ENCODE assay signal across 24 mouse cellular contexts in the genomic region with DNA sequence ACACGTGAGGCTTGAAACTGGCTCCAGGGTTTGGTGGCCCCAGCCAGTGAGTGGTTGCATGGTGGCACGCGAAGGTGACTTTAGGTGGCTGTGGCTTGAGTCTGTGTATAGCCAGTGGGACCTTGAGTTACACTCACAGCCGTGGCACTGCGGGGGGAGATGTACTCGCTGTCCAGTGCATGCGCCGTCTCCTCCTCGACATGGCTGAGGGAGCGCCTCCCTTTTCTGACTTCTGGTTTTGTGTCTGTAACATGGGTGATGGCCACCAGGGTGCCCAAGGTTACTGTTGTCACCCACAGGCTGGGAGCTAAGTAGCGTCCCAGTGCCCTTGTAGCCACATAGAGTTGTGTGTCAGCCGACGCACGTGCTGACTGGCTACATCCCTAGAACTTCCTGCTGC. TPM values are rescaled to one million over a fixed set of nuclear protein-coding genes. Genes with fewer than 3 reads are reported as not detected.
A peak's percentile ranks its signal among the peaks of the same experiment; 100 is the strongest.
DNase-seq lines count a peak whose midpoint lies in the region; ATAC-seq and TF ChIP-seq lines count a peak whose summit lies in the region.
"Had no signal": no experiment of that assay in that cellular context is flagged by ENCODE, and none has a peak within 500 bp of the region (broad histone marks: within the 10 kb centered on the region; RNA-seq: fewer than 3 reads in every experiment).

No protein-coding gene starts in this region.

- H3K27ac ChIP-seq in forebrain, embryonic 10.5 days, result peak overlapping the region; percentile 72
- H3K27ac ChIP-seq in forebrain, embryonic 15.5 days (replicated peaks), result no peak overlapping the region
- peak overlapping the region; percentile 25; the same call in 1 of the 2 replicates for H3K27ac ChIP-seq in hindbrain, embryonic 13.5 days
- no peak overlapping the region for H3K27ac ChIP-seq in hindbrain, embryonic 11.5 days (ENCODE audit: low read depth, low read length)
- no peak overlapping the region for H3K27ac ChIP-seq in testis, adult 2 months (ENCODE audit: control insufficient read depth, insufficient read depth, low read depth, low read length)
- H3K27ac ChIP-seq in kidney, embryonic 16.5 days (ENCODE audit: low read length), result no peak overlapping the region
- H3K27ac ChIP-seq: layer of hippocampus, adult 2 months; limb, embryonic 13.5 days; lung, embryonic 15.5 days; neural tube, embryonic 12.5 days had no signal

- no peak for DNase-seq in forebrain, embryonic 10.5 days (ENCODE audit: extremely low spot score, low spot score)
- DNase-seq in hindbrain, embryonic 11.5 days (ENCODE audit: low spot score), result no peak
- no peak for DNase-seq in testis, postnatal 14 days (ENCODE audit: low spot score)
- no peak for DNase-seq in embryo, embryonic 10.5 days (ENCODE audit: low spot score)
- DNase-seq: adrenal gland, postnatal 14 days; cerebellum, adult 11 months; cerebellum, postnatal 10 days; gastrocnemius, postnatal 10 days; heart, adult 18-20 months; heart, postnatal 10 days; kidney, adult 18-20 months; kidney, postnatal 14 days; layer of hippocampus, postnatal 36 days; lung, postnatal 4 days; thymus, postnatal 4 days had no signal

- no peak for TF ChIP-seq POLR2A in testis, adult 2 months (IDR thresholded peaks at IDR 0.05; ENCODE audit: control insufficient read depth, low read depth, low read length)

- 92% methylated on average over 14 of the region's 14 CpGs for WGBS in forebrain, embryonic 10.5 days
- WGBS in forebrain, embryonic 15.5 days, result 92% methylated on average over 14 of the region's 14 CpGs
- WGBS in hindbrain, embryonic 13.5 days, result 95% methylated on average over 14 of the region's 14 CpGs
- WGBS in hindbrain, embryonic 11.5 days, result 90% methylated on average over 14 of the region's 14 CpGs
- WGBS in kidney, embryonic 16.5 days, result 91% methylated on average over 14 of the region's 14 CpGs

- TF ChIP-seq CTCF in testis, adult 2 months (IDR thresholded peaks at IDR 0.05; ENCODE audit: control insufficient read depth, insufficient read depth, insufficient replicate concordance, low read depth, low read length), result 0 out of 2 replicates have a peak, but pooled peaks have one; percentile 2

- H3K9ac ChIP-seq in forebrain, embryonic 15.5 days (replicated peaks), result no peak overlapping the region
- H3K9ac ChIP-seq in hindbrain, embryonic 13.5 days, result no peak overlapping the region
- H3K9ac ChIP-seq in hindbrain, embryonic 11.5 days (ENCODE audit: low read depth, low read length), result no peak overlapping the region
- H3K9ac ChIP-seq in kidney, embryonic 16.5 days (replicated peaks; ENCODE audit: low read length), result no peak overlapping the region
- H3K9ac ChIP-seq: limb, embryonic 13.5 days; lung, embryonic 15.5 days had no signal

- H3K27me3 ChIP-seq in forebrain, embryonic 10.5 days (ENCODE audit: poor library complexity, severe bottlenecking), result no peaks in the 10 kb centered on the region
- no peaks in the 10 kb centered on the region for H3K27me3 ChIP-seq in forebrain, embryonic 15.5 days
- H3K27me3 ChIP-seq in hindbrain, embryonic 13.5 days, result no peaks in the 10 kb centered on the region
- H3K27me3 ChIP-seq in hindbrain, embryonic 11.5 days (ENCODE audit: control insufficient read depth, insufficient read depth, low read length), result no peaks in the 10 kb centered on the region
- H3K27me3 ChIP-seq in testis, adult 2 months (ENCODE audit: control insufficient read depth, insufficient read depth, low read length), result no peaks in the 10 kb centered on the region
- no peaks in the 10 kb centered on the region for H3K27me3 ChIP-seq in kidney, embryonic 16.5 days (ENCODE audit: insufficient read depth, low read length)
- H3K27me3 ChIP-seq: limb, embryonic 13.5 days; lung, embryonic 15.5 days; neural tube, embryonic 12.5 days had no signal

- no peaks in the 10 kb centered on the region for H3K9me3 ChIP-seq in forebrain, embryonic 10.5 days
- no peaks in the 10 kb centered on the region for H3K9me3 ChIP-seq in forebrain, embryonic 15.5 days
- no peaks in the 10 kb centered on the region for H3K9me3 ChIP-seq in hindbrain, embryonic 13.5 days
- no peaks in the 10 kb centered on the region for H3K9me3 ChIP-seq in hindbrain, embryonic 11.5 days (ENCODE audit: control insufficient read depth, low read length)
- H3K9me3 ChIP-seq in kidney, embryonic 16.5 days (ENCODE audit: low read length), result no peaks in the 10 kb centered on the region
- H3K9me3 ChIP-seq: limb, embryonic 13.5 days; lung, embryonic 15.5 days; neural tube, embryonic 12.5 days had no signal

- H3K4me1 ChIP-seq in forebrain, embryonic 10.5 days, result peaks cover 22% of the 10 kb centered on the region
- H3K4me1 ChIP-seq in forebrain, embryonic 15.5 days, result 0 out of 2 replicates have a peak, but pooled peaks cover 3% of the 10 kb centered on the region
- peaks cover 9% of the 10 kb centered on the region for H3K4me1 ChIP-seq in hindbrain, embryonic 13.5 days (replicated peaks)
- 0 out of 2 replicates have a peak, but pooled peaks cover 2% of the 10 kb centered on the region for H3K4me1 ChIP-seq in hindbrain, embryonic 11.5 days (replicated peaks; ENCODE audit: control insufficient read depth, insufficient read depth, low read length)
- no peaks in the 10 kb centered on the region for H3K4me1 ChIP-seq in testis, adult 2 months (ENCODE audit: control insufficient read depth, insufficient read depth, low read length)
- H3K4me1 ChIP-seq in kidney, embryonic 16.5 days (ENCODE audit: insufficient read depth, low read length), result no peaks in the 10 kb centered on the region
- H3K4me1 ChIP-seq: limb, embryonic 13.5 days; lung, embryonic 15.5 days had no signal

- ATAC-seq in forebrain, embryonic 15.5 days (replicated peaks), result no peak
- no peak for ATAC-seq in hindbrain, embryonic 13.5 days (ENCODE audit: low FRiP score)
- no peak for ATAC-seq in hindbrain, embryonic 11.5 days (ENCODE audit: low FRiP score)
- no peak for ATAC-seq in kidney, embryonic 16.5 days (ENCODE audit: low FRiP score, low TSS enrichment)
- ATAC-seq: CD4-positive, CD25-positive, alpha-beta regulatory T cell, adult 4 months had no signal

- H3K36me3 ChIP-seq in forebrain, embryonic 10.5 days (replicated peaks), result peaks cover 72% of the 10 kb centered on the region
- peaks cover 3% of the 10 kb centered on the region for H3K36me3 ChIP-seq in forebrain, embryonic 15.5 days
- H3K36me3 ChIP-seq in hindbrain, embryonic 13.5 days, result peaks cover 32% of the 10 kb centered on the region
- H3K36me3 ChIP-seq in hindbrain, embryonic 11.5 days (ENCODE audit: control insufficient read depth, insufficient read depth, low read length), result no peaks in the 10 kb centered on the region
- no peaks in the 10 kb centered on the region for H3K36me3 ChIP-seq in testis, adult 2 months (ENCODE audit: control insufficient read depth, insufficient read depth, low read length)
- peaks cover 20% of the 10 kb centered on the region for H3K36me3 ChIP-seq in kidney, embryonic 16.5 days (ENCODE audit: insufficient read depth, low read length)

- H3K4me2 ChIP-seq in forebrain, embryonic 15.5 days (replicated peaks), result no peak overlapping the region
- H3K4me2 ChIP-seq in hindbrain, embryonic 13.5 days, result no peak overlapping the region
- H3K4me2 ChIP-seq in hindbrain, embryonic 11.5 days (replicated peaks; ENCODE audit: low read depth, low read length), result no peak overlapping the region
- no peak overlapping the region for H3K4me2 ChIP-seq in kidney, embryonic 16.5 days (replicated peaks; ENCODE audit: low read depth, low read length)
- H3K4me2 ChIP-seq: limb, embryonic 13.5 days; lung, embryonic 15.5 days; neural tube, embryonic 12.5 days had no signal

- no peak overlapping the region for H3K4me3 ChIP-seq in forebrain, embryonic 10.5 days
- no peak overlapping the region for H3K4me3 ChIP-seq in forebrain, embryonic 15.5 days
- H3K4me3 ChIP-seq in hindbrain, embryonic 13.5 days, result no peak overlapping the region
- H3K4me3 ChIP-seq in hindbrain, embryonic 11.5 days (ENCODE audit: low read depth, low read length), result no peak overlapping the region
- no peak overlapping the region for H3K4me3 ChIP-seq in testis, adult 2 months (ENCODE audit: control insufficient read depth, low read depth, low read length)
- no peak overlapping the region for H3K4me3 ChIP-seq in kidney, embryonic 16.5 days (ENCODE audit: low read length)
- H3K4me3 ChIP-seq: layer of hippocampus, adult 2 months; limb, embryonic 13.5 days; lung, embryonic 15.5 days; neural tube, embryonic 12.5 days had no signal

RNA-seq across cellular contexts. Expression of a gene that starts 19.1 kb away (rescaled TPM):
- polyA plus RNA-seq in forebrain, embryonic 10.5 days (2016; fragmentation: Nextera tagmentation; extraction: Ambion mirVana), result 36.2 and 38.4 TPM in 2 replicates
- 15.2 and 19.3 TPM in 2 replicates for polyA plus RNA-seq in forebrain, embryonic 15.5 days (2015; fragmentation: Nextera tagmentation; extraction: Ambion mirVana)
- 16.2 and 18.1 TPM in 2 replicates for polyA plus RNA-seq in hindbrain, embryonic 13.5 days (2015; fragmentation: Nextera tagmentation; extraction: Ambion mirVana)
- 23.0 and 28.7 TPM in 2 replicates for polyA plus RNA-seq in hindbrain, embryonic 11.5 days (2014; fragmentation: Nextera tagmentation; extraction: Ambion mirVana)
- 11.8 and 12.2 TPM in 2 replicates for polyA plus RNA-seq in testis, adult 2 months (2012; rRNA removed)
- polyA plus RNA-seq in kidney, embryonic 16.5 days (2015; fragmentation: Nextera tagmentation; extraction: Ambion mirVana), result 26.0 and 28.1 TPM in 2 replicates

Comparison
In these comparisons a context has a peak if more than half of its experiments do, and no peak if none do; other contexts are left out.
1. H3K27ac ChIP-seq: peak in forebrain, embryonic 10.5 days (single experiment) and hindbrain, embryonic 13.5 days (single experiment); none in forebrain, embryonic 15.5 days (single experiment), hindbrain, embryonic 11.5 days (single experiment), testis, adult 2 months (single experiment) and kidney, embryonic 16.5 days (single experiment).